Mouse (Mus musculus) spleen, embryonic (tissue): ENCODE results near the gene Olfr178.

Experiments used
- CTCF ChIA-PET: fragments of 350-600 bp; sonication (Branson Sonifier 250); formaldehyde crosslinking; loops from one replicate; lab custom pipeline; 2022; lab: Charles Lee

Gene Olfr178

DNA sequence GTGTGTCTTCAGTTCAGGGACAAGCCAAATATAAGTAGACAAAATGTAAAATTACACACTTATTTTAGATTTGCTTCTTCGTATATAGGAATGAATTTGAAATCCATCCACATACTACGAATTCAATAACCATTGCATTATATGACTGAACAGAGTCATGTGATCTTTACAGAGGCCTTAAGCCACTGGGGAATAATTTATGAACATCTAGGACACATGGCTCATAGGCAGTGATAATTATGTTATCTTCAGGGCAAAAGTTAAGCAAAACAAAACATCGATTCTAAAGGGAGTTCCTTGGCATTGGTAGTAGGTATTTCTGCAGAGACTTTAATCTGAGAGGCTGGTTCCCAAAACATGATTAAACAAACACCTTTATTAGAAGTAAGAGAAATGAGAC, at the start of gene Olfr178:
TSS of gene Olfr178 (minus strand) at position 101 of the 400 bp plus-strand sequence.
- CTCF ChIA-PET = no interaction called here

- CTCF ChIA-PET = no interaction called here
Observed at GRCm38 (mm10) chr16:58929292-58929691, 37.4 kb upstream of the Olfr178 start, which contains the start of gene Olfr180. Gene Olfr180, minus strand, starts transcription at chr16:58929392.

GRCm38 (mm10) chr16:58928655-58929054, 36.8 kb upstream of the Olfr178 start, which contains the start of gene Olfr181:
Gene Olfr181, minus strand, starts transcription at chr16:58928755.
- CTCF ChIA-PET = no interaction called here

GRCm38 (mm10) chr16:58884416-58884815, 7.4 kb downstream of the Olfr178 start:
- CTCF ChIA-PET = no interaction called here

DNA sequence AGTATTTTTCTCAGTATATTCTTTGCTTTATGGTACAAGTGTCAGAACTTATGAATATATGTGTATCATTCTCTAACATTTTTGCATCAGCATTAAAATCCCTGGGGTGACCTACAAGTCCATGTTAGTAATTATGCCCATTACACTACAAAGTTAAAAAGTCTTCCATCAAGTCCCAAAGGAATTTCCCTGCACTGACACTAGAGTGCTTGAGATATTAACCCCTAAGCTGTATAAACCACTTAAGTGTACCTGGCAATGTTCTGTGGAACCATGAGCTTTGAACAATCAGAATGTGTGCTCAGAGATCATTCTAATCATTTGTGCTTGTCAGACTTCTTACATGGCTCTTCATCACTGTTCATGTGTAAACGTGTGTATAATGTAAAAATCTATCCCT, 17.2 kb downstream of the Olfr178 start, which contains the start of gene Olfr177:
TSS of gene Olfr177 (minus strand) at position 101 of the 400 bp plus-strand sequence.
- CTCF ChIA-PET = no interaction called here

GRCm38 (mm10) chr16:58861479-58861878, 30.4 kb downstream of the Olfr178 start:
- CTCF ChIA-PET = no interaction called here

DNA sequence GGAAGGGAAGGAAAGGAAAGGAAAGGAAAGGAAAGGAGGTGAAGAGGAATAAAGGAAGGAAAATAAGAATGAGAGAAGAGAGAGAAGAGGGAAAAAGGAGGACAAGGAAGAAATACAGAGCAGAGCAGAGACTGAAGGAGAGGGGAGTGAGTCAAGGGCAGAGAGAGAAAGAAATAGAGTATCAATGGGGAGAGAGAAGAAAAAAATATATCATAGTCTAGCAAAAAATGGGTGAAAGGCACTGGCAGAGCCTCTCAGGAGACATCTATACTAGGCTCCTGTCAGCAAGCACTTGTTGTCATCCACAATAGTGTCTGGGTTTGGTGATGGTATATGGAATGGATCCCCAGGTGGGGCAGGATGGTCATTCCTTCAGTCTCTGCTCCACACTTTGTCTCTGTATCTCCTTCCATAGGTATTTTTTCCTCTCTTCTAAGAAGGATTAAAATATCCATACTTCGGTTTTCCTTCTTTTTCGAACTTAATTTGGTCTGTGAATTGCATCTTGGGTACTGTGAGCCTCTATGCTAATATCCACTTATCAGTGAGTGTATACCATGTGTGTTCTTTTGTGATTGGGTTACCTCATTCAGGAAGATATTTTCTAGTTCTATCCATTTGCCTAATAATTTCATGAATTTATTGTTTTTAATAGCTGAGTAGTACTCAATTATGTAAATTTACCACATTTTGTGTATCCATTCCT, 31.7 kb downstream of the Olfr178 start:
- CTCF ChIA-PET = no interaction called here
